Mouse (Mus musculus): ENCODE measurements at regions not wholly inside any gene's neighbourhood (a gene's known extent, or its start where the extent isn't known, plus 50 kb on each side); places are given as distances from the start of the nearest gene placed in this dataset.
A peak's percentile ranks its signal among the peaks of the same experiment; 100 is the strongest.
"Not testable (repeated sequence)": the region's sequence is repeated elsewhere in the genome, so short reads cannot be mapped to it uniquely, and the experiment has no call there.

- ATAC-seq (replicated peaks in 1 of 2; ENCODE audit: insufficient read depth in 1 of 2, low FRiP score in 2 of 2, low TSS enrichment in 1 of 2, low read depth in 1 of 2, poor library complexity in 2 of 2, severe bottlenecking in 2 of 2) = no peak
Measured at GRCm38 (mm10) chr13:26495871-26496270, 274.1 kb downstream of the Hdgfl1 start.

- ATAC-seq (replicated peaks in 1 of 2; ENCODE audit: insufficient read depth in 1 of 2, low FRiP score in 2 of 2, low TSS enrichment in 1 of 2, low read depth in 1 of 2, poor library complexity in 2 of 2, severe bottlenecking in 2 of 2) = no peak
Measured at GRCm38 (mm10) chr13:26469343-26469742, 300.6 kb downstream of the Hdgfl1 start.

GRCm38 (mm10) chr13:26467526-26467925, 302.4 kb downstream of the Hdgfl1 start:
- no peak for ATAC-seq (replicated peaks in 1 of 2; ENCODE audit: insufficient read depth in 1 of 2, low FRiP score in 2 of 2, low TSS enrichment in 1 of 2, low read depth in 1 of 2, poor library complexity in 2 of 2, severe bottlenecking in 2 of 2)

- ATAC-seq (replicated peaks in 1 of 2; ENCODE audit: insufficient read depth in 1 of 2, low FRiP score in 2 of 2, low TSS enrichment in 1 of 2, low read depth in 1 of 2, poor library complexity in 2 of 2, severe bottlenecking in 2 of 2) = no peak
Measured at GRCm38 (mm10) chr13:26464523-26464922, 305.4 kb downstream of the Hdgfl1 start.

GRCm38 (mm10) chr13:26464096-26464495, 305.9 kb downstream of the Hdgfl1 start:
- no peak for ATAC-seq (replicated peaks in 1 of 2; ENCODE audit: insufficient read depth in 1 of 2, low FRiP score in 2 of 2, low TSS enrichment in 1 of 2, low read depth in 1 of 2, poor library complexity in 2 of 2, severe bottlenecking in 2 of 2)

- no peak for ATAC-seq (replicated peaks in 1 of 2; ENCODE audit: insufficient read depth in 1 of 2, low FRiP score in 2 of 2, low TSS enrichment in 1 of 2, low read depth in 1 of 2, poor library complexity in 2 of 2, severe bottlenecking in 2 of 2)
Measured at GRCm38 (mm10) chr13:26457487-26458253, 312.3 kb downstream of the Hdgfl1 start.

GRCm38 (mm10) chr13:26426639-26427038, 343.3 kb downstream of the Hdgfl1 start:
- ATAC-seq (replicated peaks in 1 of 2; ENCODE audit: insufficient read depth in 1 of 2, low FRiP score in 2 of 2, low TSS enrichment in 1 of 2, low read depth in 1 of 2, poor library complexity in 2 of 2, severe bottlenecking in 2 of 2) = no peak

GRCm38 (mm10) chr13:26424513-26424912, 345.5 kb downstream of the Hdgfl1 start:
- ATAC-seq (replicated peaks in 1 of 2; ENCODE audit: insufficient read depth in 1 of 2, low FRiP score in 2 of 2, low TSS enrichment in 1 of 2, low read depth in 1 of 2, poor library complexity in 2 of 2, severe bottlenecking in 2 of 2) = no peak

GRCm38 (mm10) chr13:26405757-26406156, 364.2 kb downstream of the Hdgfl1 start:
- no peak for ATAC-seq (replicated peaks in 1 of 2; ENCODE audit: insufficient read depth in 1 of 2, low FRiP score in 2 of 2, low TSS enrichment in 1 of 2, low read depth in 1 of 2, poor library complexity in 2 of 2, severe bottlenecking in 2 of 2)

GRCm38 (mm10) chr13:26404707-26405106, 365.3 kb downstream of the Hdgfl1 start:
- ATAC-seq (replicated peaks in 1 of 2; ENCODE audit: insufficient read depth in 1 of 2, low FRiP score in 2 of 2, low TSS enrichment in 1 of 2, low read depth in 1 of 2, poor library complexity in 2 of 2, severe bottlenecking in 2 of 2) = no peak; a peak in 1 of 4 replicates

GRCm38 (mm10) chr13:26387861-26388621, 381.9 kb downstream of the Hdgfl1 start:
- ATAC-seq (replicated peaks in 1 of 2; ENCODE audit: insufficient read depth in 1 of 2, low FRiP score in 2 of 2, low TSS enrichment in 1 of 2, low read depth in 1 of 2, poor library complexity in 2 of 2, severe bottlenecking in 2 of 2) = 0 out of 4 replicates have a peak, but pooled peaks of 1 of the 2 experiments have one; percentile 17

GRCm38 (mm10) chr13:26382631-26383030, 387.3 kb downstream of the Hdgfl1 start:
- no peak for ATAC-seq (replicated peaks in 1 of 2; ENCODE audit: insufficient read depth in 1 of 2, low FRiP score in 2 of 2, low TSS enrichment in 1 of 2, low read depth in 1 of 2, poor library complexity in 2 of 2, severe bottlenecking in 2 of 2)

GRCm38 (mm10) chr13:26382154-26382553, 387.8 kb downstream of the Hdgfl1 start:
- ATAC-seq (replicated peaks in 1 of 2; ENCODE audit: insufficient read depth in 1 of 2, low FRiP score in 2 of 2, low TSS enrichment in 1 of 2, low read depth in 1 of 2, poor library complexity in 2 of 2, severe bottlenecking in 2 of 2) = no peak

- ATAC-seq (replicated peaks in 1 of 2; ENCODE audit: insufficient read depth in 1 of 2, low FRiP score in 2 of 2, low TSS enrichment in 1 of 2, low read depth in 1 of 2, poor library complexity in 2 of 2, severe bottlenecking in 2 of 2) = no peak
Measured at GRCm38 (mm10) chr13:26375546-26375945, 394.4 kb downstream of the Hdgfl1 start.

- not testable (repeated sequence) for ATAC-seq (replicated peaks in 1 of 2; ENCODE audit: insufficient read depth in 1 of 2, low FRiP score in 2 of 2, low TSS enrichment in 1 of 2, low read depth in 1 of 2, poor library complexity in 2 of 2, severe bottlenecking in 2 of 2)
Measured at GRCm38 (mm10) chr13:26365911-26366310, 404.1 kb downstream of the Hdgfl1 start.

- ATAC-seq (replicated peaks in 1 of 2; ENCODE audit: insufficient read depth in 1 of 2, low FRiP score in 2 of 2, low TSS enrichment in 1 of 2, low read depth in 1 of 2, poor library complexity in 2 of 2, severe bottlenecking in 2 of 2) = no peak
Measured at GRCm38 (mm10) chr13:26356341-26356740, 413.6 kb downstream of the Hdgfl1 start.

- no peak for ATAC-seq (replicated peaks in 1 of 2; ENCODE audit: insufficient read depth in 1 of 2, low FRiP score in 2 of 2, low TSS enrichment in 1 of 2, low read depth in 1 of 2, poor library complexity in 2 of 2, severe bottlenecking in 2 of 2)
Measured at GRCm38 (mm10) chr13:26354421-26354820, 415.5 kb downstream of the Hdgfl1 start.

GRCm38 (mm10) chr13:26350510-26350909, 419.5 kb downstream of the Hdgfl1 start:
- no peak for ATAC-seq (replicated peaks in 1 of 2; ENCODE audit: insufficient read depth in 1 of 2, low FRiP score in 2 of 2, low TSS enrichment in 1 of 2, low read depth in 1 of 2, poor library complexity in 2 of 2, severe bottlenecking in 2 of 2)

Data from hematopoietic stem cell, adult 5-6 weeks (primary cell).